Mouse (Mus musculus) adrenal gland, adult 18-20 months (tissue): ENCODE results near the gene Lamc2. TPM values are rescaled to one million over a fixed set of nuclear protein-coding genes. Genes with fewer than 3 reads are reported as not detected.

Experiments
- total RNA-seq, 2 experiments: library from RNA; stranded (reverse); gene quantifications; 1 replicate in 1 of 2; 2 replicates in 1 of 2; pipeline ENCODE4 v1.2.3; 2021

Gene Lamc2
- total RNA-seq, 2 experiments from 2014 or later, result 0.66 to 1.8 TPM

Other genes starting within 250 kb of the Lamc2 start
- 1 to 10 TPM in 1 of 2 experiments, under 1 TPM in 1; 0.99 to 1.9 TPM for gene Nmnat2, start 231.5 kb downstream of the Lamc2 start, total RNA-seq
- 10 to 100 TPM; 54.5 to 66.2 TPM for gene Lamc1, start 146.3 kb upstream of the Lamc2 start, total RNA-seq
- under 1 TPM; 0.13 to 0.38 TPM for gene Shcbp1l, start 238.7 kb upstream of the Lamc2 start, total RNA-seq